Mouse (Mus musculus) leukemia stem cell, adult 10-12 weeks (primary cell): ENCODE results near the gene Rad51d. TPM values are rescaled to one million over a fixed set of nuclear protein-coding genes. Genes with fewer than 3 reads are reported as not detected.

Source experiments
- polyA plus RNA-seq: library from polyadenylated mRNA; stranded (reverse); fragments of >175 nt; gene quantifications from 2 replicates; pipeline ENCODE4 v1.2.3, GENCODE M21; 2012; ENCODE audit warnings: low replicate concordance

The Rad51d gene
- polyA plus RNA-seq: 7.8 and 9.3 TPM in 2 replicates

GRCm38 (mm10) chr11:82890342-82890762, at the start of gene Rad51d:
Gene Rad51d (minus strand): TSS chr11:82890614.

GRCm38 (mm10) chr11:82910250-82910649, 19.8 kb upstream of the Rad51d start, which contains the start of gene Unc45b:
Gene Unc45b (plus strand): TSS chr11:82910550.

GRCm38 (mm10) chr11:82907651-82908607, 17.5 kb upstream of the Rad51d start, which contains the start of gene Nle1:
Gene Nle1 (minus strand): TSS chr11:82908411.

GRCm38 (mm10) chr11:82891936-82892335, 1.5 kb upstream of the Rad51d start, which contains the start of gene Fndc8:
Gene Fndc8 (plus strand): TSS chr11:82892124.

DNA sequence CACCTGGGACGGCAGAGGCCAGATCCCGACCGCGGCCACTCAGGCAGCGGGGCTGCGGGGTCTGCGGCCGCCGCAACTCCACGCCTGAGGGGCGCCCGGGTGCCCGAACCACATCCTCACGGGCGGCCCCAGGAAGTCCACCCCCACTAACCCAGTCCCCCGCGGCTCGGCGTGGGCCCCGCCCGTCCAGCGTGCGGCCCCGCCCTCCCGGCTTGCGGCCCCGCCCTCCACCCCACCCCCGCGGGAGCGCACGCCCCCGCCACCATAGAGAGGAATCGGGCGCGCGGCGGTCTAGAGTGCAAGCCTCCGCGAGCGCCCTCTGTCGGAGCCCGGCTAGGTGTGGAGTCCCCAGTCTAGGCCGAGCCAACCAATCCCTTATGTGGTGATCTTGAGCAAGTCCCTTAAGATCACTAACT, 19.4 kb downstream of the Rad51d start, which contains the start of gene Rffl:
Gene Rffl (minus strand): TSS at position 180 of the 416 bp plus-strand sequence.

Other genes with a start within 250 kb of the Rad51d start
- not detected in 2 replicates for gene Cct6b, start 126.3 kb downstream of the Rad51d start, polyA plus RNA-seq
- 7.9 and 17.1 TPM in 2 replicates for gene Zfp830, start 126.3 kb downstream of the Rad51d start, polyA plus RNA-seq
- 67.8 and 76.7 TPM in 2 replicates for gene Lig3, start 109.5 kb downstream of the Rad51d start, polyA plus RNA-seq
- 19.8 and 81.1 TPM in 2 replicates for gene Rffl, start 19.4 kb downstream of the Rad51d start, polyA plus RNA-seq
- gene Fndc8, start 1.5 kb upstream of the Rad51d start, polyA plus RNA-seq: not detected in 2 replicates
- 53.6 and 74.8 TPM in 2 replicates for gene Nle1, start 17.8 kb upstream of the Rad51d start, polyA plus RNA-seq
- 0.09 TPM in 1 of 2 replicates, not detected in the other for gene Unc45b, start 19.9 kb upstream of the Rad51d start, polyA plus RNA-seq
- gene Slfn5, start 60.7 kb upstream of the Rad51d start, polyA plus RNA-seq: 0.74 and 0.99 TPM in 2 replicates
- 2.0 and 5.0 TPM in 2 replicates for gene Slfn9, start 101.2 kb upstream of the Rad51d start, polyA plus RNA-seq
- gene Slfn8, start 130.2 kb upstream of the Rad51d start, polyA plus RNA-seq: 1.7 and 2.2 TPM in 2 replicates
- gene Slfn2, start 174.5 kb upstream of the Rad51d start, polyA plus RNA-seq: 0.92 and 5.7 TPM in 2 replicates
- 0.63 and 1.1 TPM in 2 replicates for gene Slfn1, start 226.2 kb upstream of the Rad51d start, polyA plus RNA-seq